Mouse (Mus musculus): Measurements from ENCODE around the gene Sfr1.

GRCm38 (mm10) chr19:47713457-47713856, 18.0 kb upstream of the Sfr1 start:
- TF ChIP-seq POLR2A (IDR thresholded peaks at IDR 0.05; ENCODE audit: low read depth, low read length) (no peak), CTCF (IDR thresholded peaks at IDR 0.05; ENCODE audit: extremely low read depth, insufficient read length, insufficient replicate concordance, low read depth, low read length) (no peak)

Data from small intestine, adult 2 months (tissue).